Mouse (Mus musculus) A20 (cell line): ENCODE measurements around the gene Slc37a4.

Source experiments
- DNase-seq: peaks from one replicate; pipeline ENCODE4 v3.0.0-alpha.2; 2011; ENCODE audit warnings: low read depth, low spot score

Gene Slc37a4

DNA sequence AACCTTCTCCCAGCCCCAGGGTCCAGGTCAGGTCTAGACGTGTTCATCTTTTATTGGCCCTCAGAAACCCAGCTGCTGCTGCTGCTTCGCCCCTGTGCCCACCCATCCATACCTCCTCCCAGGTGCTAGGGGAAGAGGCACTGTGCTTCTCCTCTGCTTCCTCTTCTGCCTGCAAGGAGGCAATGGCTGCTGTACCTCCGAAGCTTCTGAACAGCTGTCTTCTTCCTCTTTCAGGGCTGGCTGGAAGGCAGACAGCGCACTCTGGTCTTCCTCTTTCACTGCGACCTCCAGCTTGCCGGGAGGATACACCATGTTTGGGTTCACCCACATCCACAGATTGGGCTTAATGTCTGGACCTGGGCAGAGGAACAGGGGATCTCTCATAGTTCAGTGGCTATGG is 39.1 kb downstream of the Slc37a4 start:
- DNase-seq: peak; percentile 91

DNA sequence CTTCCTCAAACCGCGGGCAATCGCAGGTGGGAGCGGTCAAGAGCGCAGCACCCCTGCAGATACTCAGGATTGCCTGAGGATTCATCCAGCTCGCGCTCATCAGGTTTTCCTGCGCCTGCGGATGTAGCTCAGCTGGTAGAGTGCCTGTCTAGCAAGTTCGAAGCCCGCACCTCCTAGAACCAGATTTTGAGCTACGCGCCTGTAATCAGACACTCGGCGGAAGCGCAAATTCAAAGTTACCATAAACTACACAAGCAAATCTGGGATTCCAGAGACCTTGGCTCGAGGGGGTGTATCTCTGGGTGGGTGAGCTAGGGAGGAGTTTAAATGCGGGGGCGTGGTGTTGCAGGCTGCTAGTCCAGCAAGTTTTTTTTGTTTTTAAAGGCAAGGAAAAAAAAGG is 44.3 kb downstream of the Slc37a4 start, which contains the start of gene Foxr1:
TSS of gene Foxr1 (minus strand) at position 176 of the 400 bp plus-strand sequence.
- DNase-seq: peak; percentile 74

DNA sequence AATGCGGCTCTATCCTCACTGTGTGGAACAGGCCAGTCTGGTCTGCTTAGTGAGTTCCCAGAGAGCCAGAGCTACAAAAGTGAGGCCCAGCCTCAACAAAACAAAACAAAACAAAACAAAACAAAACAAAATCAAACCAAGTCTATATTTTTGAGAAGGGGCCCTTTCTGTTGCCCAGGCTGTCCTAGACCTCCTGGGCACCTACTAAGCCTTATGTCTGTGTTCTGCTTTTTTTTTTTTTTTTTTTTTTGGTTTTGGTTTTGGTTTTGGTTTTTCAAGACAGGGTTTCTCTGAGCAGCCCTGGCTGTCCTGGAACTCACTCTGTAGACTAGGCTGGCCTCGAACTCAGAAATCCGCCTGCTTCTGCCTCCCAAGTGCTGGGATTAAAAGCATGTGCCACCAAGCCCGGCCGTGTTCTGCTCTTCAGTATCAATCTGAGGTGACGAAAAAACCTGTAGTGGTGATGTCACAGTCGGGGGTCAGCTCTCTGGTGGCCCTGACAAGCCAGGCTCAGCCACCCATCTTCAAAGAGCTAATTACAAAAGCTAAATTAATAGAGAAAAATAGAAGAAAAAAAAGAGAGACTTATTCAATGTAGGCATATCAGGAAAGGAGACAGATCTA is 47.9 kb downstream of the Slc37a4 start:
- DNase-seq: peak; percentile 49

DNA sequence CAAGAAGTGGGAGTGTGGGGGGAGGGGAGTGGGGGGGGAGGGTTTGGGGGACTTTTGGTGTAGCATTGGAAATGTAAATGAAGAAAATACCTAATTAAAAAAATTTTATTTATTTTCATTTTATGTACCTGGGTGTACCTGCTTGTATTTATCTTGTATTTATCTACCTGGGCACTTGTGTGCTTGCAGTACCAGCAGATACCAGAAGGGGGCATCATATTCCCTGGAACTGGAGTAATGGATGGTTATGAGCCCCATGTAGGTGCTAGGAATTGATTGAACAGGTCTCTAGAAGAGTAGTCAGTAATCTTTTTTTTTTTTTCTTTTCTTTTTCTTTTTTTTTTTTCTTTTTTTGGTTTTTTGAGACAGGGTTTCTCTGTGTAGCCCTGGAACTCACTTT is 53.7 kb downstream of the Slc37a4 start:
- peak; percentile 39 for DNase-seq
